In genomic region chr7:38131186-38131585, GRCm38 (mm10) we compare ENCODE assay signal across 8 mouse cellular contexts. TPM values are rescaled to one million over a fixed set of nuclear protein-coding genes. Genes with fewer than 3 reads are reported as not detected.
DNase-seq lines count a peak whose midpoint lies in the region; ATAC-seq and TF ChIP-seq lines count a peak whose summit lies in the region.

No protein-coding gene starts in this region.

- H3K9ac ChIP-seq in hindbrain, embryonic 14.5 days: no peak overlapping the region
- no peak overlapping the region for H3K9ac ChIP-seq in liver, adult 2 months (ENCODE audit: low read depth, low read length)
- H3K9ac ChIP-seq in neural tube, embryonic 13.5 days: no peak overlapping the region

- H3K36me3 ChIP-seq in G1E (replicated peaks): no peaks in the 10 kb centered on the region
- no peaks in the 10 kb centered on the region for H3K36me3 ChIP-seq in hindbrain, embryonic 14.5 days (replicated peaks; ENCODE audit: control insufficient read depth, insufficient read depth)
- H3K36me3 ChIP-seq in liver, adult 2 months (ENCODE audit: control insufficient read depth, insufficient read depth, low read length): no peaks in the 10 kb centered on the region
- no peaks in the 10 kb centered on the region for H3K36me3 ChIP-seq in neural tube, embryonic 13.5 days

- ATAC-seq in G1E (ENCODE audit: extremely low read depth, insufficient number of reproducible peaks, low FRiP score, poor library complexity, severe bottlenecking): peak; percentile 28; the same call in 1 of the 2 replicates
- ATAC-seq in hindbrain, embryonic 14.5 days (ENCODE audit: low FRiP score): 0 out of 2 replicates have a peak, but pooled peaks have one; percentile 45
- 0 out of 2 replicates have a peak, but pooled peaks have one; percentile 44 for ATAC-seq in neural tube, embryonic 13.5 days (ENCODE audit: low read depth)

- H3K79me2 ChIP-seq in liver, adult 2 months (ENCODE audit: control insufficient read depth, insufficient read depth, low read length): no peaks in the 10 kb centered on the region

- DNase-seq in layer of hippocampus, adult 2 months (ENCODE audit: low spot score in 2 of 2): no peak
- no peak for DNase-seq in layer of hippocampus, adult 9-11 months
- DNase-seq in G1E (ENCODE audit: low spot score): peak; percentile 29
- DNase-seq in brain, adult 2 months (ENCODE audit: low read depth, low spot score): peak; percentile 59
- DNase-seq in hindbrain, embryonic 14.5 days (ENCODE audit: low spot score): peak; percentile 63
- DNase-seq in liver, adult 2 months (ENCODE audit: extremely low read depth, low read depth, low spot score): no peak
- no peak for DNase-seq in urinary bladder, adult 2 months (ENCODE audit: low spot score)

- H3K27me3 ChIP-seq in G1E (ENCODE audit: insufficient read depth, low read length): peaks cover 5% of the 10 kb centered on the region; the same call in 1 of the 2 replicates
- H3K27me3 ChIP-seq in hindbrain, embryonic 14.5 days (ENCODE audit: control insufficient read depth, insufficient read depth, low read length): no peaks in the 10 kb centered on the region
- no peaks in the 10 kb centered on the region for H3K27me3 ChIP-seq in liver, adult 2 months (ENCODE audit: control insufficient read depth, insufficient read depth, low read length)
- no peaks in the 10 kb centered on the region for H3K27me3 ChIP-seq in neural tube, embryonic 13.5 days

- TF ChIP-seq CTCF in layer of hippocampus, adult 2 months (conservative IDR thresholded peaks at IDR 0.05): peak; percentile 82
- TF ChIP-seq CTCF in G1E (IDR thresholded peaks at IDR 0.05; ENCODE audit: low read depth, low read length): no peak
- TF ChIP-seq CTCF in liver, adult 2 months (IDR thresholded peaks at IDR 0.05; ENCODE audit: low read depth, low read length): peak; percentile 33; the same call in 1 of the 2 replicates

- TF ChIP-seq POLR2A in liver, adult 2 months (IDR thresholded peaks at IDR 0.05; ENCODE audit: extremely low read depth, insufficient read depth, low read length): no peak

- no peak overlapping the region for H3K4me3 ChIP-seq in layer of hippocampus, adult 2 months
- H3K4me3 ChIP-seq in G1E (ENCODE audit: low read depth, low read length): no peak overlapping the region
- no peak overlapping the region for H3K4me3 ChIP-seq in hindbrain, embryonic 14.5 days (replicated peaks; ENCODE audit: low read length)
- H3K4me3 ChIP-seq in liver, adult 2 months (ENCODE audit: insufficient read depth, low read depth, low read length): no peak overlapping the region
- H3K4me3 ChIP-seq in neural tube, embryonic 13.5 days: no peak overlapping the region

- 30% methylated on average over 5 of the region's 5 CpGs for WGBS in hindbrain, embryonic 14.5 days
- 35% methylated on average over 5 of the region's 5 CpGs for WGBS in liver, adult 2 months
- 34% methylated on average over 5 of the region's 5 CpGs for WGBS in neural tube, embryonic 13.5 days

- H3K4me1 ChIP-seq in G1E (ENCODE audit: insufficient read depth, low read depth, low read length): 0 out of 2 replicates have a peak, but pooled peaks cover 2% of the 10 kb centered on the region
- 0 out of 2 replicates have a peak, but pooled peaks cover 5% of the 10 kb centered on the region for H3K4me1 ChIP-seq in hindbrain, embryonic 14.5 days (replicated peaks; ENCODE audit: control insufficient read depth, insufficient read depth, low read length)
- no peaks in the 10 kb centered on the region for H3K4me1 ChIP-seq in liver, adult 2 months (ENCODE audit: control insufficient read depth, insufficient read depth, low read length)
- peaks cover 16% of the 10 kb centered on the region for H3K4me1 ChIP-seq in neural tube, embryonic 13.5 days (replicated peaks)

- no peak overlapping the region for H3K4me2 ChIP-seq in hindbrain, embryonic 14.5 days (replicated peaks)
- H3K4me2 ChIP-seq in neural tube, embryonic 13.5 days: no peak overlapping the region

- H3K9me3 ChIP-seq in G1E (replicated peaks): no peaks in the 10 kb centered on the region
- H3K9me3 ChIP-seq in hindbrain, embryonic 14.5 days (ENCODE audit: control insufficient read depth, low read length): no peaks in the 10 kb centered on the region
- H3K9me3 ChIP-seq in neural tube, embryonic 13.5 days: no peaks in the 10 kb centered on the region

- H3K27ac ChIP-seq in layer of hippocampus, adult 2 months: no peak overlapping the region
- no peak overlapping the region for H3K27ac ChIP-seq in hindbrain, embryonic 14.5 days
- no peak overlapping the region for H3K27ac ChIP-seq in liver, adult 2 months (replicated peaks; ENCODE audit: insufficient read depth, low read depth, low read length)
- H3K27ac ChIP-seq in neural tube, embryonic 13.5 days (replicated peaks): no peak overlapping the region

RNA-seq across cellular contexts. Expression of gene Ccne1, which starts 23.9 kb away (rescaled TPM):
- total RNA-seq in layer of hippocampus, adult 2 months (2021): 10 to 100 TPM; 13.5 to 13.7 TPM
- total RNA-seq in G1E (2014; fragmentation: Nextera tagmentation) (24.9 and 26.6 TPM in 2 replicates), G1E (2017) (50.9 and 53.0 TPM in 2 replicates)
- polyA plus RNA-seq in G1E (2012): 15.9 and 28.4 TPM in 2 replicates
- 16.8 and 19.6 TPM in 2 replicates for polyA plus RNA-seq in hindbrain, embryonic 14.5 days (2014; fragmentation: Nextera tagmentation; extraction: Ambion mirVana)
- 0.34 and 0.37 TPM in 2 replicates for total RNA-seq in liver, adult 2 months (2014; rRNA removed)
- 0.37 and 0.41 TPM in 2 replicates for polyA plus RNA-seq in liver, adult 2 months (2012; rRNA removed)
- polyA plus RNA-seq in neural tube, embryonic 13.5 days (2015; fragmentation: Nextera tagmentation; extraction: Ambion mirVana): 18.1 and 18.2 TPM in 2 replicates
- 3.1 and 3.6 TPM in 2 replicates for polyA plus RNA-seq in urinary bladder, adult 2 months (2012; rRNA removed)

RNA-seq across cellular contexts. Expression of gene 1600014C10Rik, which starts 51.8 kb away (rescaled TPM):
- total RNA-seq in layer of hippocampus, adult 2 months (2021): 10 to 100 TPM; 24.0 to 29.5 TPM
- total RNA-seq in G1E (2014; fragmentation: Nextera tagmentation) (3.0 and 3.7 TPM in 2 replicates), G1E (2017) (12.3 and 15.0 TPM in 2 replicates)
- 6.3 and 6.7 TPM in 2 replicates for polyA plus RNA-seq in G1E (2012)
- polyA plus RNA-seq in hindbrain, embryonic 14.5 days (2014; fragmentation: Nextera tagmentation; extraction: Ambion mirVana): 29.2 and 33.9 TPM in 2 replicates
- 135 and 146 TPM in 2 replicates for total RNA-seq in liver, adult 2 months (2014; rRNA removed)
- 116 and 202 TPM in 2 replicates for polyA plus RNA-seq in liver, adult 2 months (2012; rRNA removed)
- polyA plus RNA-seq in neural tube, embryonic 13.5 days (2015; fragmentation: Nextera tagmentation; extraction: Ambion mirVana): 27.5 and 29.1 TPM in 2 replicates
- 52.4 and 56.0 TPM in 2 replicates for polyA plus RNA-seq in urinary bladder, adult 2 months (2012; rRNA removed)

Comparison
In these comparisons a context has a peak if more than half of its experiments do, and no peak if none do; other contexts are left out.
1. DNase-seq: peak in G1E (single experiment), brain, adult 2 months (single experiment) and hindbrain, embryonic 14.5 days (single experiment); none in layer of hippocampus, adult 2 months (0 of 2), layer of hippocampus, adult 9-11 months (single experiment), liver, adult 2 months (single experiment) and urinary bladder, adult 2 months (single experiment).
2. Peak in every context shown above with its lines, with median percentiles within 50 percentile points of each other: ATAC-seq.